Mouse (Mus musculus) fat pad, adult 2 months (tissue): ENCODE measurements around the gene Elf3.
A peak's percentile ranks its signal among the peaks of the same experiment; 100 is the strongest.
"Not testable (repeated sequence)": the region's sequence is repeated elsewhere in the genome, so short reads cannot be mapped to it uniquely, and the experiment has no call there.

Source experiments
- DNase-seq: peaks from one replicate; pipeline ENCODE4 v3.0.0-alpha.2; 2011; ENCODE audit warnings: low read depth, low spot score; ENCODE audit errors: extremely low read depth

Elf3 gene

DNA sequence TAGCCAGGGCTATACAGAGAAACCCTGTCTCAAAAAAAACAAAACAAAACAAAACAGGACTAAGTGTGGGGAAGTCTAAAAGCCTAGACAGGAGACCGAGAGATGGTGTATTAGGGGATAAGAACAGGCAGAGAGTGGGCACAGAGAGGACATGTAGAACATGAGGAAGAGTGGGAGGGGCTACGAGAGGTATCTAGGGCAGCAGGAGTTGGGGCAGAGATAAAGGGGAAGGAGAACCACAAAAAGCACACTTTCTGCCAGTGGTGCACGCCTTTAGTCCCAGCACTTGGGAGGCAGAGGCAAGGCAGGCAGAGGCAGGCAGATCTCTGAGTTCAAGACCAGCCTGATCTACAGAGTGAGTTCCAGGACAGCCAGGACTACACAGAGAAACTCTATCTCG lies 18.2 kb downstream of the Elf3 start:
- not testable (repeated sequence) for DNase-seq

DNA sequence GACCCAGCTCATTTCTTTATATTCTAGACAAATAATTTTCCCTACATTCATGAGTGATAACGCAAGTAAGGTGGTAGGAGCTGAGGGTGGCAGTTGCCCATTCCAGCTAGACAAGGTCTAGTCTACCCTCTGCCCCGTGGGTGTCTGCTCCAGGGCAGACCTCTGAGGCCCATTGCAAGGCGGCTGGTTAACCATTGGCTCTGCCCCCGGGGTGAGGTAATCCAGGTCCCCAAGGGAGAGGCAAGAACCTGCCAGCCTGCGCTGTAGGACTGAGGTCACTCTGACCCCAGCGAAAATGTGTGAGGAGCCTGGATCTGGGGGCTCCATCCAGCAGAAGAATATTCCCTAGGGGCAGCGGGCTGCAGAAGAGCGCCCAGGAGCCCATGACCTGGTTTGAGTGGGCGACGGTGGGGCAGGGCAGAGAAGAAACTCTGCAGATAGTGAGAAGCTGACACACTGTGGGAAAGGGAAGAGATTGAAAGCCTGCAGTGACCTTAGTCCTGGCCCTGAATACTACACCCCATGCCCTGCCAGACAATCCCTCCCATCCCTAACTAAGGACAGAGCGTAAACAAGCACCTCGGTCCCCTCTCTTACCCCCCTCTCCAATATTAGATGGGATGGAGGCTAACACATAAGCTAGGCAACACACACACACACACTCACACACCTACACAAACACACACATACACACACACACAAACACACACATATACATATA lies 21.1 kb downstream of the Elf3 start:
- DNase-seq = no peak

DNA sequence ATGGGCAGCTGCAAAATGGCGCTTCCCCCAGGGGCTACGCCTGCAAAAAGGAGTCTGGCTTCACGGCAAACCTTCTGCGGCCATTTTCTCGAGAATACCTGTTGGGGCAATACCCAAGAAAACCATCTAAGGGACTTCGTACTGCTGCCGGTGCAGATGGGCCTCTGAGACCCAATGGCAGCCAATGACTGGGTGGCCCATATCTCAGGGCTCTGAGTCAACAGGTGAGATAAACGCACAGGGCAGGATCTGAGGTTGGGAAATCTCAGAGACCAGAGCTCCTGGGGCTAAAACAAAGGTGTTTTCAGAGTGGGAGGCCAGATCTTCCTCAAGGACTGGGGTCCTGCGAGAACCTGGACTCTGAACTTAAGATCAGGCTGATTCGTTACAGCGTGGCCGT lies 23.6 kb downstream of the Elf3 start:
- DNase-seq = no peak

DNA sequence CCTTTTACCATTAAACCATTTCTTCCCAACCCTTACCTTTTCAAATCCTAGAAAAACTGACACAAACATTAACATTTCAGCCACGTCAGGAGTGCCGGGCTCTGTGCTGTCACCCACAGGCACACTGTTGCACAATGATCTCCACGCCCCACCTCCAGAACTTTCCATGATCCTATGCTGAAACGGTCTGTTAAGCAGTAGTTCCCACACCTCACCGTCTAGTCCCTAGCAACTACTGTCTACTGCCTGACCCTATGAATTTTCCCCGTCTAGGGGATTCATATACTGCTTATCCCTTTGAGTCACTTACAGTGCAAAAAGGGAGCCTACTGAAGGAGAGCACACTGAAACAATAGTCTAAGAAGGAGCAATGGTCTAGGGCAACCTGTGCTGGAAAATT lies 24.4 kb downstream of the Elf3 start:
- no peak for DNase-seq

DNA sequence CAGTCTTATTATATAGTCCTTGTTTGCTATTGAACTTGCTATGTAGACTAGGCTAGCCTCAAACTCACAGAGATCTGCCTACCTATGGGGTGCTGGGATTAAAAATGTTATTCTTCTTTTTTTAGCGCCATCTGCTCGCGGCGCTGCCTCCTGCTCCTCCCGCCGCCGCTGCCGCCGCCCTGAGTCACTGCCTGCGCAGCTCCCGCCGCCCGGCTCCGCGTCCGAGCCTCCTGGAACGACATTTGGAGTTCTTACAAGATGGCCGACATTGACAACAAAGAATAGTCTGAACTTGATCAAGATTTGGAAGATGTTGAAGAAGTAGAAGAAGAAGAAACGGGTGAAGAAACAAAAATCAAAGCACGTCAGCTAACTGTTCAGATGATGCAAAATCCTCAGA lies 26.5 kb downstream of the Elf3 start:
- DNase-seq = not testable (repeated sequence)

DNA sequence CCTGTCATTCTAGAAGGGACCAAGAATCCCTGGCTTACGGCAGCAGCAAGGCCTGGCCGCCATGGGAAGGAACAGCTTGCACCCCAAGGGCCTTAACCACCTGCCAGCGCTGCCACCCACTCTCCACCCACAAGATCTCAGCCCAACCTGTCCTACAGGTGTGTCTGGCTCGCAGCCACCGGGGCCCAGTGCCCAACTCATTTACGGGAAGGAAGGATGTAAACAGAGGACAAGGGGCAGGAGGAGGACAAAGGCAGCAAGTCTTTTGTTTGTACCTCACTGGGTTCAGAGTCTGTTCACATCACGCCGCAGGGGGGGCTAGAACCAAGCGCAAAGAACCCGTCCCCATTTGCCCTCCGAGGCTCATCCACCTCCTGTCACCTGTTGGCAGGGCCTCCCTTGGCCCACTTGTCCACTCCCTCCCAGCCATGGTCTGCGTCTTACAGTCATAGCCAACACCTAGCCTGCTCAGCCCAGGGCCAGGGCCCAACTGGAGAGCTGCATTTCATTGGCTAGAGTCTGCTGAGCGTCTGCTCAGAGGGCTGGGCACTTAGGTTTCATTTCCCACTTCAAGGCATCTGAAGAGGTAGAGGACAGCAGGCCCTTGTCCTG lies 30.9 kb downstream of the Elf3 start:
- DNase-seq = peak; percentile 47

DNA sequence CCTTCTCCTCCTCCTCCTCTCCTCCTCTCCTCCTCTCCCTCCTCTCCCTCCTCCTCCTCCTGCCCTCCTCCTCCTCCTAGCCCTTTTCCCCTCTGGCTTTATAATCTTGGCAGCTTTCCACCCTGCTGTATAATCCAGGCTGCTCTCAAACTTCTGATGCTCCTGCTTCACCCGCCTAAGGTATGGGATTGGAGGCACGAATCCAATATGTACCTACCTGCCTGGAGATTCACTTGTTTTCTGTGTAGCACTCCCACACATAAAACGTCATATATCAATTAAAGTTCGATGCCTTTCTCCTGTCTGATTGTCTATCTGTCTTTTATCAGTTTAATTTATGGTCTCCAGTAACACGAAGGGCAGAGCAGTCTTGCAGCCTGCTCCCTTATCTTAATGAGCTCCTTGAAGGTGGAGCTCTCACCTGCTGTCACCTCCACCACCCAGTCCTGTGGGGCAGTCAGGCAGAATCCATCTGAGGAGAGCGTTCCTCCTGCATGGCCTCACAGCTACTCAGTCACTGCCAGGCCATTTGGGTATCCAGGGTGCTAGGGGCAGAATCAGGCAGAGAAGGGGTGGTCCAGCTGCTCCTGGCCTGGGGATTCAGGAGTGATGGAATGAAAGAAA lies 33.3 kb downstream of the Elf3 start:
- DNase-seq = no peak

DNA sequence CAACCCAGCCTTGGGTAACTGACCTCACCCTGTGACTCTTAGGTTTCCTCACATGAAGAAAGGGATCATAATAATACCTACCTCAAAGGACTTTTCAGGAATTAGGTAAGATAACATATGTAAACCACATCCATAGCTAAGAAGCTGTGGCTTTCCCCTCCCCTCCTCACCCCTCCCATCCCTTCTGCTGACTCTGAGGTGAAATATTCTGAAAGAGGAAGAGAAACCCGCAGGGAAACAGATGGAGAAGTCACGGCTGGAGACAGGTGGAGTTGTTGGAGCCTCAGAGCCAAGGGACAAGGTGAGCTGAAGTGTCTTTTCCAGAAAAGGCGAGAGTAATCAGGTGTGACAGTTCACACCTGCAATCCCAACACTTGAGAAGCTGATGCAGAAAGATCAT lies 34.2 kb downstream of the Elf3 start:
- DNase-seq = no peak

DNA sequence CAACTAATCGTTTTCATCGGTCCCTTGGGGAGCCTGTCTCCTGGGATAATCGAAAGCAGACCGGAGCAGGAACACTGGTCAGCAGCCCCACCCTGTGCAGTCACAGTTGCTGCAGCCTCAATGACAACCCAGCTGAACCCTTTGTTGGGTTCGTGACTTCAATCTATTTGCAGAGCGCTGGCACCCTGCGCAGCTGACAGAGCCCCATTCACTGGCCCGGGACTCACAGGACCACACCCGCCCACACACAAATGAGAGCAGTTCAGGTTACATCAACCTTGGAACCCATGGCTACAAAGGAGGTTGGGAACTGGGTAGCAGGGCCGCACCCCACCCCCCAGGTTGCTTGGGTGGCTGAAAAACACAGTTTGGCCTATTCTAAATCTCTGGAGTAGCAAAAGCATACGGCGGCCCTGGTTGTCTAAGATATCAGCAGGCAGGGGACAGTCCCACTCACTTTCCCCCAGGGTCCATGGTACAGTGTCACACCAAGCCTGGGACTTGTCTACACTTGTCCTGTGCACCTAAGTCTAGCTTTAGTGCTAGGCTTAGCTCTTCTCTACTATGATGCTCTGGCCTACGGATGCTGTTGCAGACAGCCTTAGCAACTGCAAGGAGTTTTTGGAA lies 40.6 kb downstream of the Elf3 start:
- no peak for DNase-seq

DNA sequence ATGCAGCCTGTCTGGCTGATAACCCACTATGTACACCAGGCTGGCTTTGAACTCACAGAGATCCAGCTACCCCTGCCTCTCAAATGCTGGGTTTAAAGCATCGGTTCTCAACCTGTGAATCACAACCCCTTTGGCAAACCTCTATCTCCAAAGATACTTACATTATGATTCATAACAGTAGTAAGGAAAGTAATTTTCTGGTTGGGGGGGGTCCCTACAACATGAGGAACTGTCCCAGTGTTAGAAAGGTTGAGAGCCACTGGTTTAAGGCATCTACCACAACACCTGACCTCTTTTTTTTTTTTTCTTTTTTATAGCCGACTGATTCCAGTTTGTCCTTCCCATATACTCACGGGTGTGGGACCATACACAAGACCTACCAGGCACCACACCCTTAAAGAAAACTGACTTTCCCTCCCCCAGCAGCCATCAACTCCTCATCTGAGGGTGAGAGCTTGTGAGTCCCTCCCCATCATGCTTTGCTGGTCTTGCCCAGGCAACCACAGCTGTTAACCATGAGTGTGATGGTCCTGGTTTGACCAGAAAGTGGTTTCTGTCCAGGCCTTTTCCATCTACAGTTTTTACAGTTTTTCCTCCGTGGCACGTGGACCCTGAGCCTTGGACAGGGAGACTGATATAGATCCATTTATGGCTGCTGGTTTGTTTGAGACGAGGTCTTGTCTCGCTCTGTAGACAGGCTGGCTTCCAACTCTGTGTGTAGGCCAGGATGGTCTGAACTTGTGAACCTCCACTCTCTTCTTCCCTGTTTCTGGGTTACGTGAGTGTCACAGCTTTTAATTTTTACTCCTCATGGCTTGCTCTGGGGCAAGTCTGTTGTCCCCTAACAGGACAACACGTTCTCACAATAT lies 44.4 kb downstream of the Elf3 start:
- DNase-seq = no peak

DNA sequence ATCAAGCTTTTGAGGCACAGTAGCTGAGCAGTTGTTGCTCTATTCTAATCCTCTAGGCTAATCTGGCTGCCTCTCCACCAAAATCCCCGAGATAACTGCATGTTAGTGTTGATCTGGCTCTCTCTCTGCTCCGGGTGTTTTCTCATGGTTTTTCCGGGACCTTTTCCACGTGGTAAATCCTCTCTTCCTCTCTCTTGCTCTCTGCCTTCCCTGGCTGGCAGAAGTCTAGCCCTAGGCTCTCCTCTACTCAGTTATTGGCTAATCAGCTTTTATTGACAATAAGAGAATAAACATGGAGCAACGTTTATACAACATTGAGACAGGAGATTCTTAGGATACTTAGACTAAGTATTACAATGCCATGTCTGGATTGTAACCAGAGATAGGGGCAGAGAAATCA lies 47.9 kb downstream of the Elf3 start:
- DNase-seq = no peak

DNA sequence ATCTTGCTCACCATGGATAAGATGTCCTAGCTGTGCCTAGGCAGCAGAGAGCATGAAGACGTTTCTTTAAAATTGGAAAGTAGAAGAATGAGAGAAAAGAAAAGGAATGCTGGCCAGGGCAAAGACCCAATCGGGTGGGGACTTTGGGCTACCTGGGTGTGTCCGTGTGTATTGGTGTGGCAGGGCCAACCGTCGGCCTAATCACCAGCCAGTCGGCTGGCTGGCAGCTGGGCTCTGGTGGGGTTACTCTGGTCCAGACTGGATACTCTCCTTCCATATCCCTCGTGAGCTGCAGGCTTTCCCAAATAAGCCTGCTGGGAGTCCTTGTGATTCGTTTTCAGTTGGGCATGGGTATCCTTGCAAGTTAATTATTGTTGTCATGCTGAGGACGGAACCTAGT lies 49.7 kb downstream of the Elf3 start:
- DNase-seq = no peak

DNA sequence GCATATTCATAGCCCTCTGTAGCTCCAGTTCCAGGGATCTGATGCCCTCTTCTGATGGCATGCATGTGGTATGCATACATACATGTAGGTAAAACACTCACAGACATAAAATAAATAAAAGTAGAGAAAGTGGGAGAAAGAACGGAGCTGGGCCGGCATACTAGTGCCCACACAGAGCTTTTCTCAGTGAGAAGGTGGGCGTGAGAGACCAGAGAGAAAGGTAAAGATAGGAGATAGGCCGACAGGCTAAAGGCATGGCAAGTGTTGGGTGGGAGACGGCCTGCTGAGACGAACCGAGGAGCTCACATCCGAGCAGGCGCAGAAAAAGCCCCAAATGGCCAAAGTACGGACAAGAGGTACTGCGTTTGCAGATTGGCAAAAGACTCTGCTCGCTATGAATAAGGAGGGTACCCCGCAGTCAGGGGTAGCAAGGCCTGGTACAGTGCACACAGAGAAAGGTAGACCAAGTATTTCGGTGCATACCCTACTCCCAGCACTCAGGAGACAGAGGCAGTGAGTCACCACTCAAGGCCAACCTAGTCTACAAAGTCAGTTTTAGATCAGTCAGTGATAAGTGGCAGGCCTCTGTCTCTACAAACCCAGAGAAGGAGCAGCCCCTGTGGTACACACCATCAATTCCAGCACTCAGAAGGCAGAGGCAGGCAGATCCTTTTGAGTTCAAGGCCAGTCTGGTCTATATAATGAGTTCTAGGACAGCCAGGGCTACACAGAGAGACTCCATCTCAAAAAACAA lies 51.6 kb downstream of the Elf3 start:
- DNase-seq = no peak

DNA sequence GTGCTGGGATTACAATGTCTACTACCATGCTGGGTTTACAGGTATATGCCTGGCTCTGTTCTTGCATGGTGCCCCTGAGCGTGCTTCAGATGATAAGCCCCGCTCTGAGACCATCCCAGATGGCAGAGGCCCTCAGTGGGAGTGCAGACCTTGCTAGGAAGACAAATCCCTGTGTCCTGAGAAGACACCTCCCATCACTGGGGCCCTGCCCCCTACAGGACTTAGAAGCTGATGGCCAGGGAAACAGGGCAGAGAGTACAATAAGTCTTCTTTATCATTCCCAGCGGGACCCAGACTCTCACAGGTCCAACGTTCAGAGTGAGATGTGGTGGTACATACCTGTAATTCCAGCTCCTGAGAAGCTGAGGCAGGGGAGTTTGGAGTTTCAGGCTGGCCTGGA lies 53.1 kb downstream of the Elf3 start:
- no peak for DNase-seq

DNA sequence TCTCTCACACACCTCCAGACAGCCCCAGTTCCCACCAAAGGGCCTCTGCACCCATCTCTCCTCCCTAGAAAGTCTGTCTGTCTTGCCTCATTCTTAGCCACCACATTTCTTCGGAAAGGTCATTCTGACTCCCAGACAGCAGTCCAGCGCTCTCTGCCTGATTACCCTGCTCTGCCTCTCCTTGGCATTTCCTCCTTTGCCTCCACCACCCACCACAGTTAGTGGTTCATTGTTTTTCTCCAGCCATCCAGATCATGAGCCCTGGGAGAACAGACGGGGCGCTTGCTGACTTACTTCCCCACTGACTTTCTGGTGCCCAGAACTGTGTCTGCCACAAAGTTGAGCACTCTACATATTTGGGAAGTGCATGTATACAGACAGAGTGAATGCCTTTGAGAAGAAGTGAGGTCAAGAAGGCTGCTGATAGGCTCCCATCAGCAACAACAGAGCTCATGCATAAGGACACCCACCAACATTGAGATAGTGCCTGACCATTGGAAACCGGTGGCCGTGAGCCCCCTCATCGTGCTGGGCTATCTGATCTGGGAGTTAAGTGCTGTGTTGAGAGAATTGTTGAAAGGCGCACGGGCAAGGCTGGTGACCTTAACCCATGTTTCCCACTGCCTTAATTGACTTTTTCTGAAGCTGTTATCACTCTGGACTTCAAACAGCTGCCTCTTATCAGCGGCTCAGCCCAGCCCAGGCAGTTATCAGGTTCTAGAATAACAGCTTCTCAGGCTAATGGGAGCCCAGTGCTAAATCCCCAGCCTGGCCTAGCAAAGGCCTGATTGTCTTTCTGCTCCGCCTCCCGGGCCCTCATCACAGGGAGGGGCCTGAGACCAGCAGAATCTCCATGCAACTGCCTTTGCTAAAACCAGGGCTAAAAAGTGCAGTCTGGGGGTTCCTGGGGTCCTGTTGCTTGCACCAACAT lies 53.9 kb downstream of the Elf3 start:
- DNase-seq = no peak
